ENCODE assay signal across 10 mouse cellular contexts in the genomic region with DNA sequence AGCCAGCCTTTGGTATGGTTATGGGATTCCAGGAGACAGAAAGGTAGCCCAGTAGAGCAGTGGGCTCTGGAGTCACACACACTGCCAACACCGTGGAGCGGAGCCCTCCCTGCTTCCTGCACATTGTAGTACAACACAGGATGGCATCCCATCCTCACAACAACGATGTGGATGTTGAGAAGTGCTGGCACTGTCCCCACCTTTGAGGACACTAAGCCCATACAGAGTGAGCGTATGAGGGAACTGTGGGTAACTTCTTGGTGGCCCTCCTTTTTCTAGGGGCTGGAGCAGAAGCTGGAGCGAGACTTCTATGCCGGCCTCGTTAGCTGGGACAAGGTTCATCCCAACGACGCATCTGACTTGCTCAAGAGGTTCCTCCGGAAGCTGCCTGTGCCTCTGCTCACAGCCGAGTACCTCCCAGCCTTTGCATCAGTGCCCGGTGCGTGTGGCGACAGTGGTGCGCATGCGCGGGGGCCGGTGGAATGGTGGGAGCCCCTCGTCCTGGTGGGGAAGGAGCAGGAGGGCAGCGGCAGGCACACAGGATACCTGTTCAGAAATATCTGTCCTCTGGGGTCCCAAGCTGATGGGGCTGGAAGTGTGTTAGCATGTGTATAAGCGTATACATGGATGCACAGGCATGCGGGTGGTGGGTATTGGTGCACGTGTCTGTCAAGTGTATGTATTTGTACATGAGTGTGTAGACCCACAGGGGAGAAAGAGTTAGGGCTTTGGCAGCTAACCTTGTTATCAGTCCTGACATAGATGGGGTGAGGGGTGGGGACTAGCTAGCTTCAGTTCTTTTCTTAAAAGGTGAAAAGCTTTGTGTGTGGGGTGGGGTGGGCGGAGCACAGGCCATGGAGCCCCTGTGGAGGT. TPM values are rescaled to one million over a fixed set of nuclear protein-coding genes. Genes with fewer than 3 reads are reported as not detected.
DNase-seq lines count a peak whose midpoint lies in the region; ATAC-seq and TF ChIP-seq lines count a peak whose summit lies in the region.
"Had no signal": no experiment of that assay in that cellular context is flagged by ENCODE, and none has a peak within 500 bp of the region (broad histone marks: within the 10 kb centered on the region; RNA-seq: fewer than 3 reads in every experiment).

No protein-coding gene starts in this region.

- TF ChIP-seq POLR2A in heart, adult 2 months (IDR thresholded peaks at IDR 0.05; ENCODE audit: insufficient read depth, low read depth, low read length): no peak

- peak overlapping the region; percentile 41 for H3K4me2 ChIP-seq in heart, embryonic 15.5 days
- peak overlapping the region; percentile 47 for H3K4me2 ChIP-seq in hindbrain, embryonic 14.5 days (replicated peaks)
- H3K4me2 ChIP-seq in midbrain, postnatal 0 days (ENCODE audit: low read depth, low read length, poor library complexity, severe bottlenecking): peak overlapping the region; percentile 38

- ATAC-seq in heart, embryonic 15.5 days (replicated peaks; ENCODE audit: insufficient number of reproducible peaks, insufficient read depth, low FRiP score, low read depth): no peak
- peak; percentile 66; the same call in 1 of the 2 replicates for ATAC-seq in hindbrain, embryonic 14.5 days (ENCODE audit: low FRiP score)
- ATAC-seq in midbrain, postnatal 0 days (ENCODE audit: low FRiP score): peak; percentile 54; the same call in 1 of the 2 replicates
- no peak for ATAC-seq in inflammation-experienced regulatory T-cells, adult 6 months

- H3K27ac ChIP-seq in heart, embryonic 15.5 days: no peak overlapping the region
- H3K27ac ChIP-seq in heart, adult 2 months: no peak overlapping the region
- peak overlapping the region; percentile 38; the same call in 1 of the 2 replicates for H3K27ac ChIP-seq in hindbrain, embryonic 14.5 days
- no peak overlapping the region for H3K27ac ChIP-seq in midbrain, postnatal 0 days (ENCODE audit: low read depth, low read length)

- H3K27me3 ChIP-seq in heart, embryonic 15.5 days: peaks cover 17% of the 10 kb centered on the region
- H3K27me3 ChIP-seq in heart, adult 2 months (ENCODE audit: control insufficient read depth, insufficient read depth, low read length): peaks cover 2% of the 10 kb centered on the region; the same call in 1 of the 2 replicates
- H3K27me3 ChIP-seq in hindbrain, embryonic 14.5 days (ENCODE audit: control insufficient read depth, insufficient read depth, low read length): no peaks in the 10 kb centered on the region
- no peaks in the 10 kb centered on the region for H3K27me3 ChIP-seq in midbrain, postnatal 0 days (ENCODE audit: insufficient read depth, low read length)

- H3K4me3 ChIP-seq in heart, embryonic 15.5 days: no peak overlapping the region
- H3K4me3 ChIP-seq in heart, adult 2 months: no peak overlapping the region
- H3K4me3 ChIP-seq in hindbrain, embryonic 14.5 days (replicated peaks; ENCODE audit: low read length): peak overlapping the region; percentile 17
- H3K4me3 ChIP-seq in midbrain, postnatal 0 days (ENCODE audit: low read depth, low read length): peak overlapping the region; percentile 13; the same call in 1 of the 2 replicates

- no peaks in the 10 kb centered on the region for H3K4me1 ChIP-seq in heart, embryonic 15.5 days (replicated peaks)
- H3K4me1 ChIP-seq in heart, adult 2 months (ENCODE audit: control insufficient read depth, insufficient read depth, low read length): no peaks in the 10 kb centered on the region
- no peaks in the 10 kb centered on the region; the same call in 1 of the 2 replicates for H3K4me1 ChIP-seq in hindbrain, embryonic 14.5 days (replicated peaks; ENCODE audit: control insufficient read depth, insufficient read depth, low read length)
- no peaks in the 10 kb centered on the region for H3K4me1 ChIP-seq in midbrain, postnatal 0 days (ENCODE audit: insufficient read depth, low read length)

- no peak for TF ChIP-seq CTCF in heart, adult 2 months (IDR thresholded peaks at IDR 0.05)
- TF ChIP-seq CTCF in midbrain, postnatal 0 days (IDR thresholded peaks at IDR 0.05): no peak

- no peak overlapping the region for H3K9ac ChIP-seq in heart, embryonic 15.5 days
- no peak overlapping the region for H3K9ac ChIP-seq in heart, adult 2 months (ENCODE audit: low read depth, low read length)
- H3K9ac ChIP-seq in hindbrain, embryonic 14.5 days: peak overlapping the region; percentile 34; the same call in 1 of the 2 replicates
- H3K9ac ChIP-seq in midbrain, postnatal 0 days (replicated peaks; ENCODE audit: low read length, poor library complexity, severe bottlenecking): no peak overlapping the region

- no peaks in the 10 kb centered on the region for H3K9me3 ChIP-seq in heart, embryonic 15.5 days (replicated peaks)
- no peaks in the 10 kb centered on the region for H3K9me3 ChIP-seq in hindbrain, embryonic 14.5 days (ENCODE audit: control insufficient read depth, low read length)
- H3K9me3 ChIP-seq in midbrain, postnatal 0 days (ENCODE audit: low read length): no peaks in the 10 kb centered on the region

- no peak for DNase-seq in heart, adult 2 months
- DNase-seq in embryo, embryonic 10.5 days (ENCODE audit: low spot score): peak; percentile 53
- peak; percentile 54 for DNase-seq in hindbrain, embryonic 14.5 days (ENCODE audit: low spot score)
- no peak for DNase-seq in midbrain, postnatal 0 days (ENCODE audit: low spot score)
- DNase-seq in adipocyte (ENCODE audit: low spot score): no peak
- no peak for DNase-seq in layer of hippocampus, adult 11-12 months (ENCODE audit: low spot score)

- no peaks in the 10 kb centered on the region for H3K36me3 ChIP-seq in heart, embryonic 15.5 days
- no peaks in the 10 kb centered on the region for H3K36me3 ChIP-seq in heart, adult 2 months (ENCODE audit: control insufficient read depth, insufficient read depth, low read length)
- no peaks in the 10 kb centered on the region for H3K36me3 ChIP-seq in hindbrain, embryonic 14.5 days (replicated peaks; ENCODE audit: control insufficient read depth, insufficient read depth)
- no peaks in the 10 kb centered on the region for H3K36me3 ChIP-seq in midbrain, postnatal 0 days (ENCODE audit: insufficient read depth, low read length)

- no peaks in the 10 kb centered on the region for H3K79me2 ChIP-seq in heart, adult 2 months (replicated peaks; ENCODE audit: control insufficient read depth, insufficient read depth, low read length)

- 46% methylated on average over 24 of the region's 24 CpGs for WGBS in heart, embryonic 15.5 days
- 47% methylated on average over 24 of the region's 24 CpGs for WGBS in heart, adult 2 months
- WGBS in hindbrain, embryonic 14.5 days: 53% methylated on average over 24 of the region's 24 CpGs
- 53% methylated on average over 24 of the region's 24 CpGs for WGBS in midbrain, postnatal 0 days

- no peak for TF ChIP-seq EP300 in heart, adult 2 months (IDR thresholded peaks at IDR 0.05; ENCODE audit: insufficient read depth, low read depth, low read length)

- intact Hi-C loops in heart, adult 2 months (cut with DNase I): no loop called here

RNA-seq across cellular contexts. Expression of a gene that starts 27.1 kb away (rescaled TPM):
- polyA plus RNA-seq in heart, embryonic 15.5 days (2015; fragmentation: Nextera tagmentation; extraction: Ambion mirVana): not detected in 2 replicates
- total RNA-seq in heart, adult 2 months (2021): not detected
- polyA plus RNA-seq in heart, adult 2 months (2012; rRNA removed): 0.06 TPM in 1 of 2 replicates, not detected in the other
- polyA plus RNA-seq in hindbrain, embryonic 14.5 days (2014; fragmentation: Nextera tagmentation; extraction: Ambion mirVana): 1.5 TPM in 2 replicates
- total RNA-seq in midbrain, postnatal 0 days (2014; rRNA removed): 0.55 and 0.90 TPM in 2 replicates
- 0.65 and 1.4 TPM in 2 replicates for polyA plus RNA-seq in midbrain, postnatal 0 days (2015; fragmentation: Nextera tagmentation; extraction: Ambion mirVana)
- polyA plus RNA-seq in inflammation-experienced regulatory T-cells, adult 6 months (2017; shearing (Covaris generic)): not detected
- polyA plus RNA-seq: liver, embryonic 16.5 days had no signal

RNA-seq across cellular contexts. Expression of a gene that starts 37.3 kb away (rescaled TPM):
- polyA plus RNA-seq in heart, embryonic 15.5 days (2015; fragmentation: Nextera tagmentation; extraction: Ambion mirVana): not detected in 2 replicates
- 1 to 10 TPM; 4.1 to 4.7 TPM for total RNA-seq in heart, adult 2 months (2021)
- 15.0 and 21.4 TPM in 2 replicates for polyA plus RNA-seq in heart, adult 2 months (2012; rRNA removed)
- not detected in 2 replicates for polyA plus RNA-seq in hindbrain, embryonic 14.5 days (2014; fragmentation: Nextera tagmentation; extraction: Ambion mirVana)
- not detected in 2 replicates for total RNA-seq in midbrain, postnatal 0 days (2014; rRNA removed)
- polyA plus RNA-seq in midbrain, postnatal 0 days (2015; fragmentation: Nextera tagmentation; extraction: Ambion mirVana): not detected in 2 replicates
- not detected for polyA plus RNA-seq in inflammation-experienced regulatory T-cells, adult 6 months (2017; shearing (Covaris generic))
- total RNA-seq: ES-E14 had no signal
- polyA plus RNA-seq: liver, embryonic 16.5 days had no signal

Comparison
In these comparisons a context has a peak if more than half of its experiments do, and no peak if none do; other contexts are left out.
1. RNA of a gene that starts 37.3 kb away (polyA plus RNA-seq): 15.0 to 21.4 TPM in heart, adult 2 months; not detected in heart, embryonic 15.5 days, not detected in hindbrain, embryonic 14.5 days, not detected in midbrain, postnatal 0 days and not detected in inflammation-experienced regulatory T-cells, adult 6 months; every median in the first group is over 10 times any median in the second.
2. ATAC-seq: peak in hindbrain, embryonic 14.5 days (single experiment) and midbrain, postnatal 0 days (single experiment); none in heart, embryonic 15.5 days (single experiment) and inflammation-experienced regulatory T-cells, adult 6 months (single experiment).
3. H3K4me3 ChIP-seq: peak in hindbrain, embryonic 14.5 days (single experiment) and midbrain, postnatal 0 days (single experiment); none in heart, embryonic 15.5 days (single experiment) and heart, adult 2 months (single experiment).
4. DNase-seq: peak in embryo, embryonic 10.5 days (single experiment) and hindbrain, embryonic 14.5 days (single experiment); none in heart, adult 2 months (0 of 2), midbrain, postnatal 0 days (single experiment), adipocyte (single experiment) and layer of hippocampus, adult 11-12 months (single experiment).
5. Peak in every context shown above with its lines, with median percentiles within 50 percentile points of each other: H3K4me2 ChIP-seq.